In genomic region chr8:120520287-120520686, GRCm38 (mm10) we compare ENCODE assay signal across 11 mouse cellular contexts.
A peak's percentile ranks its signal among the peaks of the same experiment; 100 is the strongest.
DNase-seq lines count a peak whose midpoint lies in the region; ATAC-seq and TF ChIP-seq lines count a peak whose summit lies in the region.
"Had no signal": no experiment of that assay in that cellular context is flagged by ENCODE, and none has a peak within 500 bp of the region (broad histone marks: within the 10 kb centered on the region; RNA-seq: fewer than 3 reads in every experiment).

No protein-coding gene starts in this region.

- peak overlapping the region; percentile 50 for H3K27ac ChIP-seq in heart, embryonic 15.5 days
- peak overlapping the region; percentile 69 for H3K27ac ChIP-seq in forebrain, postnatal 0 days (ENCODE audit: low read depth, low read length)
- peak overlapping the region; percentile 94 for H3K27ac ChIP-seq in midbrain, embryonic 12.5 days (replicated peaks)

- H3K9me3 ChIP-seq in heart, embryonic 15.5 days (replicated peaks): no peaks in the 10 kb centered on the region
- H3K9me3 ChIP-seq in forebrain, postnatal 0 days (ENCODE audit: low read length): no peaks in the 10 kb centered on the region
- H3K9me3 ChIP-seq in midbrain, embryonic 12.5 days: no peaks in the 10 kb centered on the region

- H3K36me3 ChIP-seq in heart, embryonic 15.5 days: no peaks in the 10 kb centered on the region
- no peaks in the 10 kb centered on the region for H3K36me3 ChIP-seq in forebrain, postnatal 0 days (ENCODE audit: insufficient read depth)
- H3K36me3 ChIP-seq in midbrain, embryonic 12.5 days: no peaks in the 10 kb centered on the region

- TF ChIP-seq CTCF in forebrain, postnatal 0 days (IDR thresholded peaks at IDR 0.05; ENCODE audit: low read depth): no peak

- no peak for ATAC-seq in heart, embryonic 15.5 days (replicated peaks; ENCODE audit: insufficient number of reproducible peaks, insufficient read depth, low FRiP score, low read depth)
- no peak for ATAC-seq in forebrain, postnatal 0 days
- ATAC-seq in midbrain, embryonic 12.5 days (ENCODE audit: low FRiP score, low read depth): 0 out of 2 replicates have a peak, but pooled peaks have one; percentile 1

- intact Hi-C loops in heart, postnatal 36 days (cut with DNase I): loop anchor here (2.0 kb wide), 1 partner anchor 23 kb away; no protein-coding TSS in a partner anchor

- H3K4me2 ChIP-seq in heart, embryonic 15.5 days: peak overlapping the region; percentile 9; the same call in 1 of the 2 replicates
- H3K4me2 ChIP-seq in forebrain, postnatal 0 days (ENCODE audit: low read depth): no peak overlapping the region
- peak overlapping the region; percentile 39; the same call in 1 of the 2 replicates for H3K4me2 ChIP-seq in midbrain, embryonic 12.5 days (replicated peaks)

- peak overlapping the region; percentile 41 for H3K9ac ChIP-seq in heart, embryonic 15.5 days
- peak overlapping the region; percentile 25; the same call in 1 of the 2 replicates for H3K9ac ChIP-seq in forebrain, postnatal 0 days
- H3K9ac ChIP-seq in midbrain, embryonic 12.5 days (replicated peaks): no peak overlapping the region

- no peak for DNase-seq in heart, postnatal 36 days
- peak; percentile 43 for DNase-seq in R1 (ENCODE audit: low read depth, low spot score)
- no peak for DNase-seq in forebrain, postnatal 0 days
- DNase-seq in thymus, postnatal 14 days: no peak
- no peak for DNase-seq in right cerebral cortex, adult 18-20 months
- DNase-seq in gastrocnemius, postnatal 25 days: no peak
- DNase-seq: adrenal gland, postnatal 36 days; lung, adult 2 months had no signal

- no peaks in the 10 kb centered on the region for H3K27me3 ChIP-seq in heart, embryonic 15.5 days
- H3K27me3 ChIP-seq in forebrain, postnatal 0 days (ENCODE audit: insufficient read depth, low read length): no peaks in the 10 kb centered on the region
- H3K27me3 ChIP-seq in midbrain, embryonic 12.5 days: peaks cover 26% of the 10 kb centered on the region
- H3K27me3 ChIP-seq: CH12.LX had no signal

- peaks cover 89% of the 10 kb centered on the region for H3K4me1 ChIP-seq in heart, embryonic 15.5 days (replicated peaks)
- peaks cover 20% of the 10 kb centered on the region for H3K4me1 ChIP-seq in forebrain, postnatal 0 days (ENCODE audit: insufficient read depth)
- peaks cover 96% of the 10 kb centered on the region for H3K4me1 ChIP-seq in midbrain, embryonic 12.5 days

- H3K4me3 ChIP-seq in heart, embryonic 15.5 days: no peak overlapping the region
- H3K4me3 ChIP-seq in forebrain, postnatal 0 days (ENCODE audit: low read depth, low read length): no peak overlapping the region
- no peak overlapping the region for H3K4me3 ChIP-seq in midbrain, embryonic 12.5 days

- 60% methylated on average over 15 of the region's 15 CpGs for WGBS in heart, embryonic 15.5 days
- 60% methylated on average over 15 of the region's 15 CpGs for whole genome bisulfite sequencing in forebrain, postnatal 0 days
- whole genome bisulfite sequencing in midbrain, embryonic 12.5 days: 69% methylated on average over 15 of the region's 15 CpGs
